Mouse (Mus musculus): ENCODE measurements around the gene Sntb2. TPM values are rescaled to one million over a fixed set of nuclear protein-coding genes. Genes with fewer than 3 reads are reported as not detected.

Gene Sntb2
- total RNA-seq, 2 experiments from 2014 or later = 4.3 to 6.9 TPM

Other genes with a start within 250 kb of the Sntb2 start
- not detected in 2 replicates for gene Has3, start 65.5 kb upstream of the Sntb2 start, total RNA-seq (2015)
- gene Has3, start 65.5 kb upstream of the Sntb2 start, total RNA-seq (2017) = 0.37 and 0.54 TPM in 2 replicates
- gene Utp4, start 42.1 kb upstream of the Sntb2 start, total RNA-seq (2015) = 66.8 and 76.6 TPM in 2 replicates
- 47.4 and 53.2 TPM in 2 replicates for gene Utp4, start 42.1 kb upstream of the Sntb2 start, total RNA-seq (2017)
- 26.4 and 27.4 TPM in 2 replicates for gene Vps4a, start 95.5 kb downstream of the Sntb2 start, total RNA-seq (2015)
- gene Vps4a, start 95.5 kb downstream of the Sntb2 start, total RNA-seq (2017) = 34.3 and 34.5 TPM in 2 replicates
- 40.1 and 48.6 TPM in 2 replicates for gene Pdf, start 112.9 kb downstream of the Sntb2 start, total RNA-seq (2015)
- 35.3 and 46.3 TPM in 2 replicates for gene Pdf, start 112.9 kb downstream of the Sntb2 start, total RNA-seq (2017)
- gene Cog8, start 120.9 kb downstream of the Sntb2 start, total RNA-seq (2015) = 13.2 and 18.1 TPM in 2 replicates
- 22.8 and 25.6 TPM in 2 replicates for gene Cog8, start 120.9 kb downstream of the Sntb2 start, total RNA-seq (2017)
- gene Nip7, start 121.1 kb downstream of the Sntb2 start, total RNA-seq (2015) = 53.2 and 67.0 TPM in 2 replicates
- 39.3 and 42.1 TPM in 2 replicates for gene Nip7, start 121.1 kb downstream of the Sntb2 start, total RNA-seq (2017)
- gene Tmed6, start 129.9 kb downstream of the Sntb2 start, total RNA-seq (2015) = not detected in 2 replicates
- gene Tmed6, start 129.9 kb downstream of the Sntb2 start, total RNA-seq (2017) = not detected in 2 replicates
- gene Terf2, start 160.8 kb downstream of the Sntb2 start, total RNA-seq (2015) = 32.1 and 36.6 TPM in 2 replicates
- 28.5 and 38.8 TPM in 2 replicates for gene Terf2, start 160.8 kb downstream of the Sntb2 start, total RNA-seq (2017)
- gene Cyb5b, start 214.9 kb downstream of the Sntb2 start, total RNA-seq (2015) = 54.1 and 58.4 TPM in 2 replicates
- gene Cyb5b, start 214.9 kb downstream of the Sntb2 start, total RNA-seq (2017) = 61.0 and 67.1 TPM in 2 replicates